Mouse (Mus musculus) embryonic fibroblast, embryonic 13.5 days (primary cell): ENCODE measurements around the gene Camsap1.

ENCODE experiments used
- CTCF ChIP-seq: IDR thresholded peaks from 2 replicates; pipeline ENCODE4 v1.5.1; 2011; ENCODE audit warnings: mild to moderate bottlenecking, control low read depth, low read length, moderate library complexity, borderline replicate concordance; ENCODE audit not compliant: insufficient read depth
- POLR2A ChIP-seq: IDR thresholded peaks from 2 replicates; pipeline ENCODE4 v1.6.1; 2011; ENCODE audit warnings: low read depth, mild to moderate bottlenecking, control low read depth, low read length, moderate library complexity

GRCm38 (mm10) chr2:25949291-25949690, 33.8 kb downstream of the Camsap1 start:
- TF ChIP-seq CTCF (no peak), POLR2A (no peak)
